Mouse (Mus musculus): ENCODE results near the gene Astn1. TPM values are rescaled to one million over a fixed set of nuclear protein-coding genes. Genes with fewer than 3 reads are reported as not detected.

Astn1 gene
- total RNA-seq, 2 experiments from 2014 or later = 8.5 to 10.7 TPM

- no peak for DNase-seq (ENCODE audit: low spot score in 2 of 2)
Observed at GRCm38 (mm10) chr1:158732868-158733496, 370.9 kb downstream of the Astn1 start.

- DNase-seq (ENCODE audit: low spot score in 2 of 2) = no peak
Observed at GRCm38 (mm10) chr1:158739132-158739919, 377.3 kb downstream of the Astn1 start.

DNA sequence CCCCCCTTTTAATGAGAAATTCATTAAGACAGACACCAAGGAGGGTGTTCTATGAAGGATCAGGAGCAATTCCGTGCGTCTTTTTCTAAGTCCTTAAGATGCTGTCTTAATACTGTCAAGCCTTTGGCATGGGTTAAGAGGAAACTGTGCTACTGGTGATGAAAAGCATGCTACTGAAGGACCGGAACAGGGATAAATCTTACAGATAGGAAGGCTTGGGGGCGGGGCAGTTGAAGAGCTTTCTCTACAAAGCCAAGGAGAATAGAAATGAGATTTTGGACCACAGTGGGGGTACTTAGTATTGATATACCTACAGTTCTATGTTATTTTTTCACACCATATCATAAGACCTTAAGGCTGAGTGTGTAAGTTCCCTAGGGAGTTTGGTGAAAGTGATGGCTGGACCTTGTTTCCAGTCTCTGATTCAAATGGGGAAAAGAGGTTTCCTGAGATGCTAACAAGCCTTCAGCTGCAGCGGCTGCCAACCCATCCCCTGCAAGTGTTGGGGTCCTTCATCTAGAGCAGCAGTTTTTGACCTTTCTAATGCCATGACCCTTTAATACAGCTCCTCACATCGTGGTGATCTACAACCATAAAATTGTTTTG is 378.2 kb downstream of the Astn1 start:
- DNase-seq (ENCODE audit: low spot score in 2 of 2) = no peak

- no peak for DNase-seq (ENCODE audit: low spot score in 2 of 2)
Observed at GRCm38 (mm10) chr1:158740949-158741348, 378.9 kb downstream of the Astn1 start.

Small RNAs within 50 kb of the gene (microRNA-seq; reads per million reads assigned to microRNA genes)
- gene Mir488 = 18.4 reads per million, percentile 29 among the genes with 10 or more reads in this experiment

Other genes starting within 250 kb of the Astn1 start
- gene Brinp2, start 5.9 kb upstream of the Astn1 start, total RNA-seq (2021) = 1 to 10 TPM; 2.7 to 3.6 TPM

Data from adrenal gland, postnatal 4 days (tissue).